Mouse (Mus musculus) midbrain, postnatal 0 days (tissue): ENCODE measurements at regions not wholly inside any gene's neighbourhood (a gene's known extent, or its start where the extent isn't known, plus 50 kb on each side); places are given as distances from the start of the nearest gene placed in this dataset.
"Not testable (repeated sequence)": the region's sequence is repeated elsewhere in the genome, so short reads cannot be mapped to it uniquely, and the experiment has no call there.

Experiments
- ATAC-seq: fragments of 200-750 bp; cut with Nextera tagmentation; 2 replicates; pipeline ENCODE4 v1.8.0; 2017; ENCODE audit warnings: moderate number of reproducible peaks, mild to moderate bottlenecking, moderate TSS enrichment, moderate library complexity; ENCODE audit not compliant: low FRiP score
- DNase-seq: peaks from one replicate; pipeline ENCODE4 v3.0.0-alpha.2; 2015; ENCODE audit warnings: low spot score
- H3K27ac ChIP-seq: fragments of 300-500 bp; sonication (generic); 2 replicates; pipeline ENCODE4 v1.5.1; 2014; ENCODE audit warnings: low read depth, mild to moderate bottlenecking, low read length, mixed read lengths
- H3K27me3 ChIP-seq: fragments of 300-500 bp; sonication (generic); 2 replicates; pipeline ENCODE4 v1.6.1; 2014; ENCODE audit warnings: low read length, control low read depth, mixed read lengths; ENCODE audit not compliant: insufficient read depth
- H3K36me3 ChIP-seq: fragments of 300-500 bp; sonication (generic); 2 replicates; pipeline ENCODE4 v1.6.1; 2014; ENCODE audit warnings: low read length, control low read depth, mixed read lengths; ENCODE audit not compliant: insufficient read depth
- H3K4me1 ChIP-seq: fragments of 300-500 bp; sonication (generic); 2 replicates; pipeline ENCODE4 v1.6.1; 2014; ENCODE audit warnings: mild to moderate bottlenecking, control low read depth, antibody characterized with exemption, low read length, mixed read lengths; ENCODE audit not compliant: insufficient read depth
- H3K4me2 ChIP-seq: fragments of 300-500 bp; sonication (generic); 2 replicates; pipeline ENCODE4 v1.6.1; 2014; ENCODE audit warnings: low read depth, mild to moderate bottlenecking, low read length, mixed read lengths; ENCODE audit not compliant: poor library complexity, severe bottlenecking
- H3K4me3 ChIP-seq: fragments of 300-500 bp; sonication (generic); 2 replicates; pipeline ENCODE4 v1.5.1; 2014; ENCODE audit warnings: low read depth, mild to moderate bottlenecking, low read length, moderate library complexity
- H3K9ac ChIP-seq: fragments of 300-500 bp; sonication (generic); replicated peaks from 2 replicates; pipeline ENCODE4 v1.6.1; 2014; ENCODE audit warnings: mild to moderate bottlenecking, low read length, moderate library complexity, mixed read lengths; ENCODE audit not compliant: poor library complexity, severe bottlenecking
- H3K9me3 ChIP-seq: fragments of 300-500 bp; sonication (generic); 2 replicates; pipeline ENCODE4 v1.6.1; 2016; ENCODE audit warnings: low read length, control low read depth
- CTCF ChIP-seq: IDR thresholded peaks from 2 replicates; pipeline ENCODE4 v1.5.1; 2016; ENCODE audit warnings: antibody characterized with exemption, mild to moderate bottlenecking
- WGBS: fragments of 180-500 bp; shearing (Covaris S2); extraction: QIAGEN DNeasy Blood & Tissue Kit; methylation state at CpG from one replicate; pipeline ENCODE4 v1.1.7; 2014; 5-methylcytosine and 5-hydroxymethylcytosine counted together

GRCm38 (mm10) chr6:74966046-74966445 is 1496.6 kb upstream of the 4931417E11Rik start:
- Histone ChIP-seq H3K4me3 (no peak overlapping the region), H3K27me3 (no peaks in the 10 kb centered on the region), H3K9me3 (no peaks in the 10 kb centered on the region), H3K4me2 (no peak overlapping the region), H3K27ac (no peak overlapping the region), H3K9ac (no peak overlapping the region), H3K36me3 (no peaks in the 10 kb centered on the region), H3K4me1 (no peaks in the 10 kb centered on the region)
- WGBS: 66% methylated on average over 3 of the region's 3 CpGs
- ATAC-seq: no peak
- no peak for TF ChIP-seq CTCF
- no peak for DNase-seq

- DNase-seq (peak; percentile 34), ATAC-seq (no peak)
- WGBS: 63% methylated on average over 2 of the region's 2 CpGs
- no peak overlapping the region for H3K4me3 ChIP-seq
- H3K4me2 ChIP-seq: no peak overlapping the region
- H3K27me3 ChIP-seq: no peaks in the 10 kb centered on the region
- no peaks in the 10 kb centered on the region for H3K9me3 ChIP-seq
- H3K36me3 ChIP-seq: no peaks in the 10 kb centered on the region
- no peaks in the 10 kb centered on the region for H3K4me1 ChIP-seq
- TF ChIP-seq CTCF: no peak
- no peak overlapping the region for H3K27ac ChIP-seq
- H3K9ac ChIP-seq: no peak overlapping the region
Measured at GRCm38 (mm10) chr6:74928485-74928884, 1459.0 kb upstream of the 4931417E11Rik start.

- Histone ChIP-seq H3K36me3 (no peaks in the 10 kb centered on the region), H3K27ac (no peak overlapping the region), H3K4me1 (no peaks in the 10 kb centered on the region), H3K4me3 (no peak overlapping the region), H3K27me3 (no peaks in the 10 kb centered on the region), H3K9me3 (no peaks in the 10 kb centered on the region), H3K9ac (no peak overlapping the region), H3K4me2 (no peak overlapping the region)
- ATAC-seq: no peak
- no peak for DNase-seq
- no peak for TF ChIP-seq CTCF
- 87% methylated on average over 2 of the region's 2 CpGs for WGBS
Measured at GRCm38 (mm10) chr6:74903551-74903950, 1434.1 kb upstream of the 4931417E11Rik start.

GRCm38 (mm10) chr6:74870626-74871320 is 1401.3 kb upstream of the 4931417E11Rik start:
- Histone ChIP-seq H3K4me2 (no peak overlapping the region), H3K36me3 (no peaks in the 10 kb centered on the region), H3K4me1 (no peaks in the 10 kb centered on the region), H3K9me3 (no peaks in the 10 kb centered on the region), H3K27me3 (no peaks in the 10 kb centered on the region), H3K4me3 (no peak overlapping the region), H3K27ac (no peak overlapping the region), H3K9ac (no peak overlapping the region)
- ATAC-seq (no peak), DNase-seq (peak; percentile 2)
- TF ChIP-seq CTCF: no peak
- WGBS: 51% methylated on average over 8 of the region's 8 CpGs

- H3K9me3 ChIP-seq, DNase-seq, H3K9ac ChIP-seq, H3K27ac ChIP-seq, H3K4me1 ChIP-seq, H3K4me2 ChIP-seq, H3K27me3 ChIP-seq, H3K36me3 ChIP-seq, ATAC-seq, H3K4me3 ChIP-seq: not testable (repeated sequence)
- 94% methylated on average over 2 of the region's 2 CpGs for WGBS
Measured at GRCm38 (mm10) chr6:74820696-74821095, 1351.2 kb upstream of the 4931417E11Rik start.
